Mouse (Mus musculus) cerebellum, adult 2 months (tissue): ENCODE data around the gene Vwa8. TPM values are rescaled to one million over a fixed set of nuclear protein-coding genes. Genes with fewer than 3 reads are reported as not detected.

Source experiments
- DNase-seq, 2 experiments: peaks; one replicate each; pipeline ENCODE4 v3.0.0; 2021
- H3K27ac ChIP-seq: fragments of 200-500 bp; 2 replicates; pipeline ENCODE4 v1.5.1; 2012; ENCODE audit warnings: low read length, control low read depth, inconsistent platforms; ENCODE audit not compliant: insufficient read depth
- H3K27me3 ChIP-seq: fragments of 200-500 bp; 2 replicates; pipeline ENCODE4 v1.6.1; 2012; ENCODE audit warnings: inconsistent platforms, mild to moderate bottlenecking, low read length, moderate library complexity; ENCODE audit not compliant: control insufficient read depth, insufficient read depth
- H3K4me1 ChIP-seq: fragments of 200-500 bp; 2 replicates; pipeline ENCODE4 v1.6.1; 2011; ENCODE audit warnings: low read length; ENCODE audit not compliant: control insufficient read depth, insufficient read depth
- H3K4me3 ChIP-seq: fragments of 200-500 bp; replicated peaks from 2 replicates; pipeline ENCODE3; 2011; ENCODE audit warnings: mild to moderate bottlenecking, low read depth, low read length, control low read depth; ENCODE audit not compliant: insufficient read depth
- CTCF ChIP-seq: fragments of 200-500 bp; IDR thresholded peaks from 2 replicates; pipeline ENCODE4 v1.5.1; 2011; ENCODE audit warnings: low read depth, mild to moderate bottlenecking, control low read depth, low read length, moderate library complexity, borderline replicate concordance; ENCODE audit not compliant: insufficient read depth
- POLR2A ChIP-seq: fragments of 200-500 bp; IDR thresholded peaks from 2 replicates; pipeline ENCODE4 v1.6.1; 2011; ENCODE audit warnings: low read length, control low read depth, borderline replicate concordance; ENCODE audit not compliant: insufficient read depth
- WGBS: fragments of 180-500 bp; shearing (Covaris S2); methylation state at CpG from one replicate; pipeline ENCODE4 v1.1.7; 2018; 5-methylcytosine and 5-hydroxymethylcytosine counted together
- polyA plus RNA-seq: library from polyadenylated mRNA; depleted of rRNA; stranded (reverse); fragments of >200 nt; gene quantifications from 2 replicates; pipeline ENCODE4 v1.2.3, GENCODE M21; 2012

Gene Vwa8
- polyA plus RNA-seq, 1 experiment = 46.7 TPM

- Histone ChIP-seq H3K27ac (no peak overlapping the region), H3K4me1 (peaks cover 4% of the 10 kb centered on the region), H3K4me3 (no peak overlapping the region), H3K27me3 (no peaks in the 10 kb centered on the region)
- WGBS = 88% methylated on average over 5 of the region's 5 CpGs
- TF ChIP-seq POLR2A (no peak), CTCF (no peak)
- DNase-seq = no peak
Observed at GRCm38 (mm10) chr14:79233697-79234096, 384.8 kb downstream of the Vwa8 start.

- Histone ChIP-seq H3K27me3 (no peaks in the 10 kb centered on the region), H3K27ac (no peak overlapping the region), H3K4me3 (no peak overlapping the region), H3K4me1 (peaks cover 4% of the 10 kb centered on the region)
- no peak for DNase-seq
- WGBS = 94% methylated on average over 2 of the region's 2 CpGs
- TF ChIP-seq CTCF (no peak), POLR2A (no peak)
Observed at GRCm38 (mm10) chr14:79234513-79234912, 385.7 kb downstream of the Vwa8 start.

GRCm38 (mm10) chr14:79235157-79235556 lies 386.3 kb downstream of the Vwa8 start:
- Histone ChIP-seq H3K4me1 (peaks cover 4% of the 10 kb centered on the region), H3K4me3 (no peak overlapping the region), H3K27me3 (no peaks in the 10 kb centered on the region), H3K27ac (no peak overlapping the region)
- DNase-seq = no peak
- no peak for TF ChIP-seq CTCF
- TF ChIP-seq POLR2A = no peak
- WGBS = 85% methylated on average over 5 of the region's 5 CpGs

GRCm38 (mm10) chr14:79236261-79236660 lies 387.4 kb downstream of the Vwa8 start:
- 72% methylated on average over 6 of the region's 6 CpGs for WGBS
- no peaks in the 10 kb centered on the region for H3K27me3 ChIP-seq
- TF ChIP-seq CTCF (no peak), POLR2A (no peak)
- no peak overlapping the region for H3K4me3 ChIP-seq
- no peak for DNase-seq
- H3K27ac ChIP-seq = no peak overlapping the region
- peaks cover 4% of the 10 kb centered on the region; the same call in 1 of the 2 replicates for H3K4me1 ChIP-seq

GRCm38 (mm10) chr14:79239402-79239801 lies 390.6 kb downstream of the Vwa8 start:
- DNase-seq = no peak
- Histone ChIP-seq H3K27me3 (no peaks in the 10 kb centered on the region), H3K27ac (no peak overlapping the region), H3K4me1 (peaks cover under 1% of the 10 kb centered on the region; the same call in 1 of the 2 replicates), H3K4me3 (no peak overlapping the region)
- TF ChIP-seq POLR2A (no peak), CTCF (no peak)
- WGBS = 90% methylated on average over 12 of the region's 12 CpGs

- Histone ChIP-seq H3K4me1 (peaks cover 4% of the 10 kb centered on the region), H3K27ac (no peak overlapping the region), H3K4me3 (no peak overlapping the region), H3K27me3 (no peaks in the 10 kb centered on the region)
- WGBS = 98% methylated on average over 4 of the region's 4 CpGs
- no peak for DNase-seq
- TF ChIP-seq POLR2A (no peak), CTCF (no peak)
Observed at GRCm38 (mm10) chr14:79241057-79241570, 392.3 kb downstream of the Vwa8 start.

- TF ChIP-seq POLR2A (no peak), CTCF (no peak)
- 87% methylated on average over 6 of the region's 6 CpGs for whole genome bisulfite sequencing
- Histone ChIP-seq H3K27ac (no peak overlapping the region), H3K27me3 (no peaks in the 10 kb centered on the region), H3K4me3 (no peak overlapping the region), H3K4me1 (peaks cover 8% of the 10 kb centered on the region)
- DNase-seq = no peak
Observed at GRCm38 (mm10) chr14:79241656-79242385, 393.0 kb downstream of the Vwa8 start.

- Histone ChIP-seq H3K4me3 (no peak overlapping the region), H3K27me3 (no peaks in the 10 kb centered on the region), H3K4me1 (peaks cover 8% of the 10 kb centered on the region; the same call in 1 of the 2 replicates), H3K27ac (no peak overlapping the region)
- TF ChIP-seq POLR2A = no peak
- TF ChIP-seq CTCF = no peak
- no peak for DNase-seq
Observed at GRCm38 (mm10) chr14:79242386-79242720, 393.5 kb downstream of the Vwa8 start.
